Mouse (Mus musculus) megakaryocyte, embryonic 14.5 days (primary cell): ENCODE measurements at regions not wholly inside any gene's neighbourhood (a gene's known extent, or its start where the extent isn't known, plus 50 kb on each side); places are given as distances from the start of the nearest gene placed in this dataset.

Experiments used
- FLI1 ChIP-seq: IDR thresholded peaks from 2 replicates; pipeline ENCODE4 v1.6.1; 2012; ENCODE audit warnings: low read length, inconsistent platforms, mixed read lengths
- GATA1 ChIP-seq: IDR thresholded peaks from 3 replicates; pipeline ENCODE4 v1.6.1; 2012; ENCODE audit warnings: mixed read lengths, low read length, inconsistent platforms, borderline replicate concordance

- no peak for TF ChIP-seq GATA1
- no peak for TF ChIP-seq FLI1
These were observed 453.5 kb downstream of the Ofcc1 start for GRCm38 (mm10) chr13:39907720-39908119.
